Mouse (Mus musculus) spleen, adult 2 months (tissue): ENCODE results near the gene Stac.

Experiments
- CTCF ChIP-seq: fragments of 200-500 bp; IDR thresholded peaks from 2 replicates; pipeline ENCODE4 v1.5.1; 2011; ENCODE audit warnings: mild to moderate bottlenecking, inconsistent platforms; ENCODE audit not compliant: insufficient read depth, insufficient read length, insufficient replicate concordance; ENCODE audit errors: extremely low read depth
- POLR2A ChIP-seq: fragments of 200-500 bp; IDR thresholded peaks from 2 replicates; pipeline ENCODE4 v1.6.1; 2011; ENCODE audit warnings: low read depth, low read length, inconsistent platforms

DNA sequence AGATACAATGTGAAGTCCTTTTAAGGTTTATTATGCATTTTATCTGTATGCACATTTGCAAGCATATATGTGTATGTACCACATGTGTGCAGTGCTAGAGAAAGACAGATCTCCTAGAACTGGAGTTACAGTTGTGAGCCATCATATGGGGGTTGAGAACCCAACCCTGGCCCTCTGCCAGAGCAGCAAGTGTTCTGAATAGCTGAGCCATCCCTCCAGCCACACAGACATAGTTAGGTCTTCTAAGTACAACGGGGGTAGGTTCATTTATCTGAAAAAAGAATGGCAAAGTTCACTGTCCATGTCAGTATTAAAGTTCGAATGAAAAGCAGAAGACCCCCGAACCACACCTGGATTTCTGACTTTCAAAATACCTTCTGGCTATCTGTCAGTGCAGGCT, 48.9 kb upstream of the Stac start:
- TF ChIP-seq CTCF (no peak), POLR2A (no peak)
